Mouse (Mus musculus) MEL (cell line): Measurements from ENCODE around the gene Kcnd3. TPM values are rescaled to one million over a fixed set of nuclear protein-coding genes. Genes with fewer than 3 reads are reported as not detected.

Source experiments
- DNase-seq: peaks from one replicate; pipeline ENCODE4 v3.0.0; 2011; ENCODE audit warnings: low read depth, low spot score
- H3K27ac ChIP-seq: 2 replicates; pipeline ENCODE4 v1.5.1; 2012; ENCODE audit warnings: low read depth, mild to moderate bottlenecking, control low read depth, low read length, moderate library complexity; ENCODE audit not compliant: control insufficient read depth
- H3K27me3 ChIP-seq, 2 experiments: fragments of 150-350 bp in 1 of 2; sonication (generic) in 1 of 2; 2 replicates each; pipeline ENCODE4 v1.6.1; 2012; ENCODE audit warnings: low read length in 2 of 2, mild to moderate bottlenecking in 2 of 2, improper control_type of control experiment in 1 of 2, moderate library complexity in 1 of 2; ENCODE audit not compliant: insufficient read depth in 2 of 2, control insufficient read depth in 1 of 2
- H3K36me3 ChIP-seq, 2 experiments: 2 replicates each; pipeline ENCODE4 v1.6.1; 2012 to 2014; ENCODE audit warnings: low read length in 2 of 2, improper control_type of control experiment in 1 of 2, inconsistent platforms in 1 of 2, mild to moderate bottlenecking in 1 of 2; ENCODE audit not compliant: insufficient read depth in 2 of 2, control insufficient read depth in 1 of 2
- H3K4me1 ChIP-seq, 2 experiments: fragments of 150-350 bp in 1 of 2; sonication (generic) in 1 of 2; 2 replicates each; pipeline ENCODE4 v1.6.1; 2012; ENCODE audit warnings: low read length in 2 of 2, improper control_type of control experiment in 1 of 2, mild to moderate bottlenecking in 1 of 2; ENCODE audit not compliant: insufficient read depth in 2 of 2, control insufficient read depth in 1 of 2
- H3K4me3 ChIP-seq, 2 experiments: fragments of 150-350 bp in 1 of 2; sonication (generic) in 1 of 2; 2 replicates each; pipeline ENCODE4 v1.5.1; 2012; ENCODE audit warnings: low read depth in 2 of 2, low read length in 2 of 2, mild to moderate bottlenecking in 2 of 2, moderate library complexity in 2 of 2, control low read depth in 1 of 2, improper control_type of control experiment in 1 of 2; ENCODE audit not compliant: control insufficient read depth in 1 of 2, insufficient read depth in 1 of 2
- H3K79me2 ChIP-seq: 2 replicates; pipeline ENCODE4 v1.6.1; 2012; ENCODE audit warnings: mild to moderate bottlenecking, low read length, moderate library complexity; ENCODE audit not compliant: control insufficient read depth, poor library complexity, insufficient read depth
- H3K9ac ChIP-seq: 2 replicates; pipeline ENCODE4 v1.6.1; 2012; ENCODE audit warnings: low read depth, mild to moderate bottlenecking, control low read depth, low read length, moderate library complexity; ENCODE audit not compliant: control insufficient read depth, poor library complexity, severe bottlenecking
- H3K9me3 ChIP-seq: fragments of 150-350 bp; sonication (generic); replicated peaks from 2 replicates; pipeline ENCODE4 v1.6.1; 2012; ENCODE audit warnings: mild to moderate bottlenecking, low read length, improper control_type of control experiment, moderate library complexity; ENCODE audit not compliant: insufficient read depth
- BHLHE40 ChIP-seq: IDR thresholded peaks from 2 replicates; pipeline ENCODE4 v1.6.1; 2012; ENCODE audit warnings: low read depth, mild to moderate bottlenecking, inconsistent platforms, low read length, improper control_type of control experiment, borderline replicate concordance
- CHD1 ChIP-seq: IDR thresholded peaks from 2 replicates; pipeline ENCODE4 v1.6.1; 2012; ENCODE audit warnings: low read depth, mild to moderate bottlenecking, inconsistent platforms, low read length, improper control_type of control experiment
- ELF1 ChIP-seq: IDR thresholded peaks from 2 replicates; pipeline ENCODE4 v1.6.1; 2014; ENCODE audit warnings: low read depth, mild to moderate bottlenecking, inconsistent platforms, low read length, improper control_type of control experiment, moderate library complexity
- EP300 ChIP-seq, 2 experiments: IDR thresholded peaks; 2 replicates each; pipeline ENCODE4 v1.6.1; 2011; ENCODE audit warnings: improper control_type of control experiment in 2 of 2, low read length in 2 of 2, low read depth in 1 of 2, mild to moderate bottlenecking in 1 of 2
- ETS1 ChIP-seq: IDR thresholded peaks from 2 replicates; pipeline ENCODE4 v1.6.1; 2012; ENCODE audit warnings: low read depth, mild to moderate bottlenecking, inconsistent platforms, low read length, improper control_type of control experiment, moderate library complexity
- GABPA ChIP-seq: IDR thresholded peaks from 2 replicates; pipeline ENCODE4 v1.6.1; 2012; ENCODE audit warnings: low read depth, mild to moderate bottlenecking, inconsistent platforms, low read length, improper control_type of control experiment, moderate library complexity
- GATA1 ChIP-seq: IDR thresholded peaks from 2 replicates; pipeline ENCODE4 v1.6.1; 2011; ENCODE audit warnings: low read depth, low read length, improper control_type of control experiment
- HCFC1 ChIP-seq: IDR thresholded peaks from 2 replicates; pipeline ENCODE4 v1.6.1; 2012; ENCODE audit warnings: low read depth, mild to moderate bottlenecking, inconsistent platforms, low read length, improper control_type of control experiment, moderate library complexity
- JUND ChIP-seq: IDR thresholded peaks from 2 replicates; pipeline ENCODE4 v1.6.1; 2011; ENCODE audit warnings: low read depth, mild to moderate bottlenecking, improper control_type of control experiment, low read length
- KAT2A ChIP-seq: conservative IDR thresholded peaks from 2 replicates; pipeline ENCODE4 v1.6.1; 2012; ENCODE audit warnings: low read depth, low read length, improper control_type of control experiment, inconsistent platforms
- MEF2A ChIP-seq: IDR thresholded peaks from 2 replicates; pipeline ENCODE4 v1.6.1; 2014; ENCODE audit warnings: low read depth, mild to moderate bottlenecking, inconsistent platforms, low read length, improper control_type of control experiment; ENCODE audit not compliant: poor library complexity, insufficient replicate concordance, severe bottlenecking; ENCODE audit errors: extremely low read depth
- MXI1 ChIP-seq: IDR thresholded peaks from 2 replicates; pipeline ENCODE4 v1.6.1; 2011; ENCODE audit warnings: mild to moderate bottlenecking, low read depth, low read length, improper control_type of control experiment
- MYC ChIP-seq: IDR thresholded peaks from 2 replicates; pipeline ENCODE4 v1.6.1; 2011; ENCODE audit warnings: low read depth, mild to moderate bottlenecking, low read length, improper control_type of control experiment, moderate library complexity
- NELFE ChIP-seq: IDR thresholded peaks from 2 replicates; pipeline ENCODE4 v1.6.1; 2011; ENCODE audit warnings: low read depth, low read length, improper control_type of control experiment
- NRF1 ChIP-seq: IDR thresholded peaks from 2 replicates; pipeline ENCODE4 v1.6.1; 2014; ENCODE audit warnings: low read depth, mild to moderate bottlenecking, inconsistent platforms, low read length, improper control_type of control experiment, moderate library complexity; ENCODE audit not compliant: poor library complexity, insufficient read depth, severe bottlenecking
- POLR2AphosphoS5 ChIP-seq: IDR thresholded peaks from 2 replicates; pipeline ENCODE4 v1.6.1; 2012; ENCODE audit warnings: low read depth, borderline replicate concordance, mild to moderate bottlenecking, inconsistent platforms, low read length, moderate library complexity, mixed read lengths
- RCOR1 ChIP-seq: IDR thresholded peaks from 2 replicates; pipeline ENCODE4 v1.6.1; 2012; ENCODE audit warnings: low read depth, mild to moderate bottlenecking, inconsistent platforms, low read length, improper control_type of control experiment
- SIN3A ChIP-seq: IDR thresholded peaks from 2 replicates; pipeline ENCODE4 v1.6.1; 2012; ENCODE audit warnings: low read length, improper control_type of control experiment, inconsistent platforms
- TBP ChIP-seq: IDR thresholded peaks from 2 replicates; pipeline ENCODE4 v1.8.0; 2011; ENCODE audit warnings: low read depth, low read length, improper control_type of control experiment
- UBTF ChIP-seq: IDR thresholded peaks from 2 replicates; pipeline ENCODE4 v1.6.1; 2012; ENCODE audit warnings: low read depth, mild to moderate bottlenecking, inconsistent platforms, low read length, improper control_type of control experiment, moderate library complexity, borderline replicate concordance; ENCODE audit not compliant: insufficient read depth
- USF1 ChIP-seq: IDR thresholded peaks from 2 replicates; pipeline ENCODE4 v1.6.1; 2014; ENCODE audit warnings: low read depth, mild to moderate bottlenecking, inconsistent platforms, low read length, improper control_type of control experiment, moderate library complexity
- USF2 ChIP-seq, 2 experiments: IDR thresholded peaks; 2 replicates each; pipeline ENCODE4 v1.6.1; 2011 to 2012; ENCODE audit warnings: improper control_type of control experiment in 2 of 2, low read length in 2 of 2, borderline replicate concordance in 1 of 2, inconsistent platforms in 1 of 2, low read depth in 1 of 2, mild to moderate bottlenecking in 1 of 2; ENCODE audit not compliant: insufficient read depth in 1 of 2
- ZMIZ1 ChIP-seq: IDR thresholded peaks from 2 replicates; pipeline ENCODE4 v1.6.1; 2012; ENCODE audit warnings: low read depth, mild to moderate bottlenecking, inconsistent platforms, low read length, improper control_type of control experiment, moderate library complexity
- polyA plus RNA-seq, 2 experiments: library from polyadenylated mRNA; stranded (reverse) in 1 of 2; unstranded in 1 of 2; fragments of >175 nt in 1 of 2; fragments of >200 nt in 1 of 2; gene quantifications; 2 replicates each; pipeline versions ENCODE4 v1.2.1 to v1.2.4; 2012; ENCODE audit warnings: low replicate concordance in 2 of 2, low read depth in 1 of 2; ENCODE audit not compliant: insufficient read length in 2 of 2, insufficient read depth in 1 of 2, missing spikeins in 1 of 2
- total RNA-seq: library from RNA; depleted of rRNA; stranded (reverse); fragments of 300-350 nt; gene quantifications from 2 replicates; pipeline ENCODE4 v1.2.3, GENCODE M21; 2012

Kcnd3 gene
- total and polyA plus RNA-seq, 3 experiments, result 0.01 TPM; not detected in 2

- DNase-seq, result no peak
- Histone ChIP-seq H3K4me3 (no peak overlapping the region), H3K4me1 (no peaks in the 10 kb centered on the region), H3K36me3 (no peaks in the 10 kb centered on the region), H3K27me3 (no peaks in the 10 kb centered on the region), H3K9me3 (no peaks in the 10 kb centered on the region), H3K9ac (no peak overlapping the region), H3K79me2 (no peaks in the 10 kb centered on the region), H3K27ac (no peak overlapping the region)
- TF ChIP-seq TBP, result no peak
- TF ChIP-seq UBTF, result no peak
- TF ChIP-seq MXI1, result no peak
- TF ChIP-seq ETS1, result no peak
- TF ChIP-seq MEF2A, result no peak
- no peak for TF ChIP-seq EP300 (IDR thresholded peaks at IDR 0.05; ENCODE audit: low read depth in 1 of 2, low read length in 2 of 2)
- no peak for TF ChIP-seq CHD1
- TF ChIP-seq HCFC1, result no peak
- no peak for TF ChIP-seq ELF1
- TF ChIP-seq NELFE, result no peak
- TF ChIP-seq GABPA, result no peak
- no peak for TF ChIP-seq USF1
- no peak for TF ChIP-seq NRF1
- no peak for TF ChIP-seq ZMIZ1
These were observed 92.0 kb downstream of the Kcnd3 start for GRCm38 (mm10) chr3:105544106-105544505.

- DNase-seq, result no peak
- no peaks in the 10 kb centered on the region for H3K27me3 ChIP-seq
- no peaks in the 10 kb centered on the region for H3K9me3 ChIP-seq
- TF ChIP-seq RCOR1 (no peak), JUND (no peak), SIN3A (no peak), ZMIZ1 (no peak), MYC (no peak), BHLHE40 (no peak), TBP (no peak), HCFC1 (no peak), KAT2A (no peak), POLR2AphosphoS5 (no peak), USF2 (IDR thresholded peaks at IDR 0.05; ENCODE audit: borderline replicate concordance in 1 of 2, insufficient read depth in 1 of 2, low read depth in 1 of 2, low read length in 2 of 2) (no peak), GATA1 (no peak), CHD1 (no peak), NELFE (no peak)
- no peak overlapping the region for H3K9ac ChIP-seq
- no peaks in the 10 kb centered on the region for H3K79me2 ChIP-seq
- no peak overlapping the region for H3K4me3 ChIP-seq
- H3K27ac ChIP-seq, result no peak overlapping the region
- no peaks in the 10 kb centered on the region for H3K4me1 ChIP-seq
- H3K36me3 ChIP-seq, result no peaks in the 10 kb centered on the region
These were observed 94.5 kb downstream of the Kcnd3 start for GRCm38 (mm10) chr3:105546611-105547071.
